Comparison of ENCODE assay signal across 11 mouse cellular contexts in genomic region chr9:61151201-61151600, GRCm38 (mm10).
"Had no signal": no experiment of that assay in that cellular context is flagged by ENCODE, and none has a peak within 500 bp of the region (broad histone marks: within the 10 kb centered on the region; RNA-seq: fewer than 3 reads in every experiment).

No protein-coding gene starts in this region.

- DNase-seq: right cerebral cortex, postnatal 25 days; thymus, adult 18-20 months; thymus, postnatal 14 days had no signal

- H3K9me3 ChIP-seq: kidney, embryonic 15.5 days; limb, embryonic 10.5 days; liver, embryonic 15.5 days; midbrain, embryonic 15.5 days had no signal

- H3K4me2 ChIP-seq: kidney, embryonic 15.5 days; liver, embryonic 11.5 days; liver, embryonic 15.5 days; midbrain, embryonic 11.5 days; midbrain, embryonic 15.5 days had no signal

- H3K9ac ChIP-seq: kidney, embryonic 15.5 days; liver, embryonic 15.5 days; midbrain, embryonic 15.5 days had no signal

- H3K36me3 ChIP-seq: kidney, embryonic 15.5 days; limb, embryonic 10.5 days; liver, embryonic 15.5 days; midbrain, embryonic 15.5 days had no signal

- H3K27me3 ChIP-seq: liver, embryonic 15.5 days; midbrain, embryonic 15.5 days had no signal

- H3K4me1 ChIP-seq: liver, embryonic 15.5 days; megakaryocyte, embryonic 14.5 days had no signal

- H3K4me3 ChIP-seq: kidney, embryonic 15.5 days; limb, embryonic 10.5 days; liver, embryonic 15.5 days; megakaryocyte, embryonic 14.5 days; midbrain, embryonic 15.5 days had no signal

- H3K27ac ChIP-seq: kidney, embryonic 15.5 days; limb, embryonic 10.5 days; liver, embryonic 15.5 days; macrophage; midbrain, embryonic 15.5 days had no signal

- ATAC-seq: midbrain, embryonic 15.5 days had no signal
